Mouse (Mus musculus) liver, adult 2 months (tissue): ENCODE results near the gene 4930522H14Rik. TPM values are rescaled to one million over a fixed set of nuclear protein-coding genes. Genes with fewer than 3 reads are reported as not detected.

ENCODE experiments used
- DNase-seq: peaks from one replicate; pipeline ENCODE4 v3.0.0-alpha.2; 2011; ENCODE audit warnings: low read depth, low spot score; ENCODE audit errors: extremely low read depth
- H3K27ac ChIP-seq: fragments of 200-500 bp; replicated peaks from 2 replicates; pipeline ENCODE4 v1.5.1; 2012; ENCODE audit warnings: low read depth, mild to moderate bottlenecking, control low read depth, inconsistent platforms, low read length; ENCODE audit not compliant: insufficient read depth
- H3K27me3 ChIP-seq: fragments of 200-500 bp; 2 replicates; pipeline ENCODE4 v1.6.1; 2012; ENCODE audit warnings: mild to moderate bottlenecking, moderate library complexity, low read length, inconsistent platforms; ENCODE audit not compliant: control insufficient read depth, insufficient read depth
- H3K36me3 ChIP-seq: fragments of 200-500 bp; 2 replicates; pipeline ENCODE4 v1.6.1; 2012; ENCODE audit warnings: low read length, inconsistent platforms; ENCODE audit not compliant: control insufficient read depth, insufficient read depth
- H3K4me1 ChIP-seq: fragments of 200-500 bp; 2 replicates; pipeline ENCODE4 v1.6.1; 2011; ENCODE audit warnings: low read length; ENCODE audit not compliant: control insufficient read depth, insufficient read depth
- H3K4me3 ChIP-seq: fragments of 200-500 bp; 2 replicates; pipeline ENCODE4 v1.5.1; 2011; ENCODE audit warnings: low read depth, mild to moderate bottlenecking, control low read depth, low read length, moderate library complexity; ENCODE audit not compliant: insufficient read depth
- H3K79me2 ChIP-seq: fragments of 200-500 bp; 2 replicates; pipeline ENCODE4 v1.6.1; 2012; ENCODE audit warnings: inconsistent platforms, mild to moderate bottlenecking, low read length, moderate library complexity; ENCODE audit not compliant: control insufficient read depth, insufficient read depth
- H3K9ac ChIP-seq: fragments of 200-500 bp; 2 replicates; pipeline ENCODE4 v1.6.1; 2012; ENCODE audit warnings: low read depth, mild to moderate bottlenecking, control low read depth, inconsistent platforms, low read length
- CTCF ChIP-seq: fragments of 200-500 bp; IDR thresholded peaks from 2 replicates; pipeline ENCODE4 v1.5.1; 2011; ENCODE audit warnings: low read depth, low read length, control low read depth
- POLR2A ChIP-seq: fragments of 200-500 bp; IDR thresholded peaks from 2 replicates; pipeline ENCODE4 v1.6.1; 2011; ENCODE audit warnings: low read length, control low read depth; ENCODE audit not compliant: insufficient read depth; ENCODE audit errors: extremely low read depth
- WGBS: fragments of 180-500 bp; shearing (Covaris S2); methylation state at CpG from one replicate; pipeline ENCODE4 v1.1.7; 2018; 5-methylcytosine and 5-hydroxymethylcytosine counted together
- polyA plus RNA-seq: library from polyadenylated mRNA; depleted of rRNA; stranded (reverse); fragments of >200 nt; gene quantifications from 2 replicates; pipeline ENCODE4 v1.2.3, GENCODE M21; 2012; rRNA removed
- total RNA-seq: library from RNA; depleted of rRNA; stranded (reverse); fragments of >200 nt; gene quantifications from 2 replicates; pipeline ENCODE4 v1.2.3, GENCODE M21; 2014; rRNA removed

4930522H14Rik gene
- not detected in 2 replicates for total RNA-seq
- not detected in 2 replicates for polyA plus RNA-seq

- no peak for TF ChIP-seq POLR2A
- TF ChIP-seq CTCF, result no peak
- H3K27ac ChIP-seq, result no peak within 1 kb of the TSS
- no peak for DNase-seq
- no peaks in the 10 kb centered on the region for H3K79me2 ChIP-seq
- H3K9ac ChIP-seq, result no peak within 1 kb of the TSS
- no peaks in the 10 kb centered on the region for H3K4me1 ChIP-seq
- no peaks in the 10 kb centered on the region for H3K36me3 ChIP-seq
- no peak within 1 kb of the TSS for H3K4me3 ChIP-seq
- 94% methylated on average over 2 of the region's 2 CpGs for WGBS
- H3K27me3 ChIP-seq, result no peaks in the 10 kb centered on the region
These were observed at the start of gene 4930522H14Rik for GRCm38 (mm10) chr4:109531111-109531510. Gene 4930522H14Rik (minus strand): TSS chr4:109531297.

- no peaks in the 10 kb centered on the region for H3K36me3 ChIP-seq
- no peaks in the 10 kb centered on the region for H3K79me2 ChIP-seq
- WGBS, result 58% methylated on average over 3 of the region's 3 CpGs
- no peak for DNase-seq
- H3K27me3 ChIP-seq, result no peaks in the 10 kb centered on the region
- H3K4me3 ChIP-seq, result no peak overlapping the region
- no peak for TF ChIP-seq CTCF
- no peak for TF ChIP-seq POLR2A
- no peak overlapping the region for H3K9ac ChIP-seq
- no peak overlapping the region for H3K27ac ChIP-seq
- H3K4me1 ChIP-seq, result peaks cover 3% of the 10 kb centered on the region; the same call in 1 of the 2 replicates
These were observed 47.3 kb upstream of the 4930522H14Rik start for GRCm38 (mm10) chr4:109578356-109578755.

- no peak overlapping the region for H3K9ac ChIP-seq
- no peaks in the 10 kb centered on the region for H3K79me2 ChIP-seq
- 63% methylated on average over 5 of the region's 5 CpGs for WGBS
- peak; percentile 59 for DNase-seq
- no peaks in the 10 kb centered on the region for H3K4me1 ChIP-seq
- H3K4me3 ChIP-seq, result no peak overlapping the region
- peak; percentile 68 for TF ChIP-seq CTCF
- TF ChIP-seq POLR2A, result no peak
- H3K27ac ChIP-seq, result no peak overlapping the region
- no peaks in the 10 kb centered on the region for H3K36me3 ChIP-seq
- H3K27me3 ChIP-seq, result no peaks in the 10 kb centered on the region
These were observed 45.8 kb upstream of the 4930522H14Rik start for GRCm38 (mm10) chr4:109576933-109577332.

DNA sequence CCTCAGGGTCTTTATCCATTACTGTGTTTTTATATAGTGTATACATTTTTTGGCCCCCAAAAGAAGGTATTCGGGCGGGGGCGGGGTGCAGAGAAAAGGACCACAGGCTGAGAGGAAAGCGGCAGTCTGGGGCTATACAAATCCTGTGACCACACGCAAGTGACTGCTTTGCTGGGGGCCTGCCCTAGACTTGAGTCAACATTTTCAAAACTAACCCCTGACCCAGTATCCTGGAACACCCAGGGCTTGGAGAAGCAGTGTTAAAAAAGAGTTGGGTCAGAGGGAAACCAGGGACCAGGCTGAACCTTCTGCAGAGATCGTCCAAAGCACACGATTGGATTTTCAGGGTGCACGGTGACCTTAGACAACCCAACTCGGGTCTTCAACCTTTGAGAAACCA lies 43.7 kb upstream of the 4930522H14Rik start:
- no peaks in the 10 kb centered on the region for H3K79me2 ChIP-seq
- H3K4me1 ChIP-seq, result no peaks in the 10 kb centered on the region
- H3K9ac ChIP-seq, result no peak overlapping the region
- TF ChIP-seq POLR2A (no peak), CTCF (no peak)
- H3K27ac ChIP-seq, result no peak overlapping the region
- WGBS, result 73% methylated on average over 9 of the region's 9 CpGs
- H3K27me3 ChIP-seq, result no peaks in the 10 kb centered on the region
- H3K4me3 ChIP-seq, result no peak overlapping the region
- no peak for DNase-seq
- H3K36me3 ChIP-seq, result no peaks in the 10 kb centered on the region

- H3K79me2 ChIP-seq, result no peaks in the 10 kb centered on the region
- TF ChIP-seq POLR2A, result no peak
- no peak for TF ChIP-seq CTCF
- WGBS, result 57% methylated on average over 8 of the region's 8 CpGs
- no peak overlapping the region for H3K4me3 ChIP-seq
- H3K27me3 ChIP-seq, result no peaks in the 10 kb centered on the region
- no peak overlapping the region for H3K27ac ChIP-seq
- no peaks in the 10 kb centered on the region for H3K36me3 ChIP-seq
- no peak overlapping the region for H3K9ac ChIP-seq
- DNase-seq, result no peak
- H3K4me1 ChIP-seq, result no peaks in the 10 kb centered on the region
These were observed 43.2 kb upstream of the 4930522H14Rik start for GRCm38 (mm10) chr4:109574331-109574730.

GRCm38 (mm10) chr4:109572632-109573031 lies 41.5 kb upstream of the 4930522H14Rik start:
- no peak overlapping the region for H3K4me3 ChIP-seq
- no peaks in the 10 kb centered on the region for H3K4me1 ChIP-seq
- H3K36me3 ChIP-seq, result no peaks in the 10 kb centered on the region
- no peak for TF ChIP-seq CTCF
- no peak overlapping the region for H3K9ac ChIP-seq
- no peak overlapping the region for H3K27ac ChIP-seq
- DNase-seq, result no peak
- no peaks in the 10 kb centered on the region for H3K27me3 ChIP-seq
- WGBS, result 88% methylated on average over 1 of the region's 1 CpGs
- H3K79me2 ChIP-seq, result no peaks in the 10 kb centered on the region
